Mouse (Mus musculus) hindlimb bud, embryonic 11.5 days (tissue): ENCODE measurements around the gene Cpa1.

ENCODE experiments used
- DNase-seq: peaks from one replicate; pipeline ENCODE4 v3.0.0-alpha.2; 2012; ENCODE audit warnings: low read depth, low spot score; ENCODE audit errors: extremely low spot score

Gene Cpa1

DNA sequence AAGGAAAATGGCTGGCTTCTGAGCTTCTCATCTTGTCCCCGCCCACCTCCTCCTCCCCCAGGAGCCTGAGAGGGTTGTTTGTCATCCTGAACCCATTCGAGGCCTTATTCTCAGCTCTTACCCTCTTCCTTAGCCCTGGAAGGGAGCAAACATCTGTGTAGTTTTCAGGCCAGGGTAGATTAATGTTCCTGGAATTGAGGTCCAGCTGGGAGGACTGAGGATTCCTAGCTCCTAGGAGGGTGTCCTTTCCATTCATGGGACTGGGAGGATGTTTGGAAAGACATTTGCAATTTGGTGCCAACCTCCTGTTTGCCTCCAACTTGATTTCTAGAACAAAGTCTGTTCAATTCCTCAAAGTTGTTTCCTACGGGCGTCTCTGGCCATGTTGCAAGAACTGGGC is 18.4 kb upstream of the Cpa1 start:
- DNase-seq, result no peak

DNA sequence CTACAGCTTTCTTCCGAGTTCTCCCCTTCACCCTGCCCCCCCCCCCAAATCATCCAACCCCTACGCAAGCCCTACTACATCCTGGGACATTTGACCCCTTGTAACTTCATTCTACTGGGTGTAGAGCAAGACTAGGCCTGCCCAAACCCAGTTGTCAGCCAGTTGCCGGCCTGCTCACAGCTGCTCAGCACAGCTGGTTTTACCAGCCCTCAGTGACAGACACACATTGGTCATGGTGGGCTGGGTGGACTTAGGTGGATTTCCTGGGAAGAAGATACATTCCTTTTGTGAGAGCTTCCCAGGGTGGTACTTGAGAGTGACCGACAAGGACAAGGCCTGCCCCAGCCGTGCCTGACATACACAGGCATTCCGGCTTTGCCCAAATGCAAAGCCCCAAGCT is 18.0 kb upstream of the Cpa1 start:
- DNase-seq, result no peak

DNA sequence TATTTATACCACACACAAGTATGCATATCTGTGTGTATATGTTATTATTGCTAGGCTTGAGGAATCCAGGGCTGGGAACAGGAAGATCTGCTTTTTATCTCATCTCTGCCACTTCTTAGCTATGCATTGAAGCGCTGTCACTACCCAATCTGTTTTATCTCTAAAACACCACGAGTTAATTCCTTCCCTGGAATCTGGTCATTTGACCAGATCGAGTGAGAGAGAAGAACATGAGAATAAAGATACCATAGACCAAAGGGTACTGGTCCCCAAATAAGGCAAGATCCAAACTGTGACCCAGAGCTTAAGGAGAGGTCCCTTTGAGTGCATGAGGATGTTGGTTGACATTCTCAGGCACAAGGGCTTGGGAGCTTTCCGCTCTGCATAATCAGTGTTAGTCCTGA is 17.0 kb upstream of the Cpa1 start:
- DNase-seq, result no peak

DNA sequence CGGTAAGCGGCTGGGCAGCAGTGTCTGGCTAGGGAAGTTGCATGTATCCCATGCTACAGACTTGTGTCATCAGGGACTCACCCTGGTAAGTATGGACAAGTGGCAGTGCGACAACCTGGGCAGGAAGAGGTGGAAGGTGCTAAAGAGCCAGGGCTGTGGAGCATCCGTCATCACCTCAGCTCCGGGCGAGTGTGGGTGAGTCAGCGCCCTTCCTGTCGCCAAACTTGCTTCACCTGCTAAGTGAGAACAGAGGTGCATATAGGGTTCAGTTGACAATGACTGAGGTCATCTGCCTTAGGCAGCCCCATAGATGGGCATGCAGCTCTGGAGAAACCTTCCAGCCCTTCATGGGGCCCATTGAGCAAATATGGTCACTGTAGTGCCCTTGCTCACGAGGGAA is 14.3 kb upstream of the Cpa1 start:
- DNase-seq, result no peak

DNA sequence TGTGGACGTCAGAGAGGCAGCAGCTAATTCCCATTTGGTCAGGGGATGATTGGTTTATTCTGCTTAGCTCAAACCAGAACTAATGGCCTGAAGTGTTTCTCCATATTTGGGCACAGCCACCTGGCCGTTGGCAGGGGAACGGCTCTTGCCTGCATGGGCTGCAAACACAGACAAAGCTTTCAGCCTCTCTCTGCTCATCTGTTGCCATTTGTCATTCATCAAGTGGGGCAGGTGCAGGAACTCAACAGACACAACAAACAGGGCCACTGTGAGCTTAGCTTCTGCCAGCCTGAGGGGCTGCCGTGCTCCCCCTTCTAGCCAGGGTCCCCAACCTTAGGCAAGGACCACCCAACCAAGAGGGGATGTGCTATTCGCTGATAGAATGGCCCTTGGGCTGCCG is 10.9 kb upstream of the Cpa1 start:
- DNase-seq, result no peak

DNA sequence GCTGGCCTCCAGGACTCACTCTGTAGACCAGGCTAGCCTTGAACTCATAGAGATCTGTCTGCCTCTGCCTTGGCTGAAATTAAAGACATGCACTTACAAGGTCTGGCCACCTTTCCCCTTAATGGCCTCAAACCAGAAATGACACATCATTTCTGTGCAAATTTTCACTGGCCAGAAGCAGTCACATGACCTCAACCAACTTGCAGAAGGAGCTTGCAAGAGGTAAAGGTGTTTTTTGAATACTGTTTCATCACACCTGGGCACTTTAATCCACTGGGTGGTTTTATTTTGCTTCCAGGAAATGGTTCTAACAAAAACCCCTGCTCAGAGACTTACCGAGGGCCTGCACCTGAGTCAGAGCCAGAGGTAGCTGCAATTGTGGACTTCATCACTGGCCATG is 9.0 kb upstream of the Cpa1 start:
- no peak for DNase-seq

DNA sequence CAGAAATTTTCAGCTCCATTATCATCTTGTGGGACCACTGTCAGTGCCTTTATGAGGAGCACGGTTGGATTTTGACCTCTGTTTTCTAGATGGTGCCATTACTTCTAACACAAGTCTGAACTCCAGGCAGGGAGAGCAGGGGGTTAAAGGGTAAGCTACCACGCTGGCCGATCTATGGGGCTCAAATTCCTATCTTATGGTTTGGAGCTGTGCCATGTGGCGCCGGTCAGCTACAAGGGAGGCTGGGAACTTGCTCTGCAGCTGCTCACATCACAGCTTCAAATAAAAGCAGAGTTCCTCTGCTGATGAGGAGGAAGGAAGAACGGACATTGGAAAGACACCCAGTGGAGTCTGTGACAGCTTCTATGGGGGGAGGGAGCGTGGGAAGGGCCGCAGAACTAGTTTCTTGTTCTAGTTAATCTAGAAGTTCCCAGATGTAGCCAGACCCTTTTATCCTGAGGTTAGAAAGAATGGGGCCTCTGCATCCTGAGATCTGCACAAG is 3.6 kb upstream of the Cpa1 start:
- no peak for DNase-seq

DNA sequence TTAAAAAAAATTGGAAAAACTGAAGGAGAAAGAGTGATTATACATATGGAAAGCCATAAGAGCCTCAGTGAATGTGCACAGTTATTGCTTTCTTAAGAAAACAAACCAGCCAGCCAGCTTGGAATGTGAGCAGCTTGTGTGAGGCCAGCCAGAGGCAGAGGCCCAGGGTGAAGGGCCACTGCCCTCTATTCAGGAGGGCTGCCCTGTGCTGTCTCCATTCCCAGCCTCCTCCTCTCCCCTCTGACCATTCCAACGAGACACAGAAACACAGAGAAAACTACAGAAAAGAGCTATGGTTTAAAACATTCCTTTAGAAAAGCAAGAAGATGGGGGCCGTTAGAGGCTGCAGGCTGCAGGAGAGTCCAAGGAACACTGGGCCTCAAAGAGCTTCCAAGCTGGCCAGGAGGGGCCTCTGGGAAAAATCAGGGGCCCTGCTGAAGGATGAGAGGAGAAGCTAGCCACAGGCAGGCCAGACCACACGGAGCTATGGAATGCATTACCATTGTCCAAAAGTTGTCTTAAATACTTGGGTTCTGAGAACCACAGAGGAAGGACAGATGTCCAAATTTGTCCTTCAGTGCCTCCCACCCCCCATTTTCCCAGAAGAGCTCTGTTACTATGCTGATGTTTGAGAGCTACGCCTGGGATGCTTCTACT is 2.7 kb upstream of the Cpa1 start:
- DNase-seq, result no peak

DNA sequence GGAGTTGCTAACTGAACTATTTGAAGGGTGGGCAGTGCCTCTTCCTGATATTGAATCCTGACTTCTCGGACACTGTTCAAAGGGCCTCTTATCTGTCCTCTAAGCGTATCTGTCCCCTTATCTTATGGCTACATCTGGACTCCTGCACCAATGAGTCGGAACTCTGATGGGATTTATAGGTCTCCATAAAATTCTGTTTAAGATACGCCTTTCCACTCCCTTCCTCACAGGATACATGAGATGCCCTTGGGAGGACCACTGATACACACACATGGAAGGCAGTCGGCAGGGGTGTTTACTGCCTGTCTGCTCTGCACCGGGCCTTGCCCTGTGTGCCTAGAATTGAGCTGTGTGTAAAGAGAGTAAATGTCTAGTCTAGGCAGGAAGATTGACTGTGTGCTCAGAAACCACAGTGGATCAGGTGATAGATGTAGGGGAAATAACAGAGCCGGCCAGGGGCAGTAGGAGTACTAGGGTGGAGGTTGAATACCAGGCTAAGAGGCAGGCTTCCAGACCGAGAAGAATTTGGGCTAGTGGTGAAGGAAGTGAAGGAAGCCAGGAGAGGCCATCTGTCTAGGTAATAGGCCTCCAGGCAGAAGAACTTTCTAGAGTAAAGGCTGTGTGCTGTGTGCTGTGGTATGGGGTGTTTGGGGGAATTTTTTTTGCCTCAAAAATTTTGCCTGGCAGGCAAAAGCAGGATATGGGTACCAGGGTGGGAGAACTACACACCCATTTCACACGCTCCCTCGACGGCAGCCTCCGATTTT is 4.9 kb downstream of the Cpa1 start:
- DNase-seq, result no peak

DNA sequence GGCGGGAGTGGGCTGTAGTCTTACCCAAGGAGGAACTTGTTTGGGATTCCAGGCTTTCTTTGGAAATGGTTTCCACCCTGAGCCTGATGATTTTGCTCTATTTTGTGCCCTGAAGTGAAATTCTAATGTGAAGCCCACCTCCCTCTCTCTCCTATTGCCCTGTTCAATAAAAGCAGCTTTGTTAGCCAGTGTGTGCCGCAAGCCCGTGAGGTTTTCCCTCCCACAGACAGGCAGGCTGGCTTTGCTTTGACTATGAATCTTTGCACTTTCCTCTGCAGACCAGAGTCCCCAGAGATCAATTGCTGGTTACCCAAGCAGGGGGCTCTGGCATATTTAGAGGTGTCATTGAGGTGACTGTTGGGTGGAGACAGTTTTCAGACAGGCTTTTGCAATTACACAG is 5.4 kb downstream of the Cpa1 start:
- no peak for DNase-seq

DNA sequence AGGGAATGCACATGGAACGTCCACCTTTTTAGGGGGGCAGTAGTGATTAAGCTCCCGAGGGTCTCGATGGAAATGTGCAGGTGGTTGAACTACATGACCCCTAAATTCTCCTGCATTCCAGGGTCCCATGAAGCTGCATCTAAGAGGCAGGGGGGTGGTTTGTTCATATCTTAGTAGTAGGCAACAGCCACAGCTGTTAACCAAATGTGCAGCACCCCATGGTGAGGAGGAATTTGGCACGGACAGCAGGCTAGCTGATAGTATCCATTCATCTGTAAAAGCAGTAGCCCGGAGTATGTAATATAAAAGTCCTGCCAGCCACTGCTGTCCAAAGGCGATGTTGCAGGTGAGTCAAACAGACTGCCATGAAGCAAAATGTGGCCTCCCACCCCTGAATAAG is 6.4 kb downstream of the Cpa1 start:
- no peak for DNase-seq

DNA sequence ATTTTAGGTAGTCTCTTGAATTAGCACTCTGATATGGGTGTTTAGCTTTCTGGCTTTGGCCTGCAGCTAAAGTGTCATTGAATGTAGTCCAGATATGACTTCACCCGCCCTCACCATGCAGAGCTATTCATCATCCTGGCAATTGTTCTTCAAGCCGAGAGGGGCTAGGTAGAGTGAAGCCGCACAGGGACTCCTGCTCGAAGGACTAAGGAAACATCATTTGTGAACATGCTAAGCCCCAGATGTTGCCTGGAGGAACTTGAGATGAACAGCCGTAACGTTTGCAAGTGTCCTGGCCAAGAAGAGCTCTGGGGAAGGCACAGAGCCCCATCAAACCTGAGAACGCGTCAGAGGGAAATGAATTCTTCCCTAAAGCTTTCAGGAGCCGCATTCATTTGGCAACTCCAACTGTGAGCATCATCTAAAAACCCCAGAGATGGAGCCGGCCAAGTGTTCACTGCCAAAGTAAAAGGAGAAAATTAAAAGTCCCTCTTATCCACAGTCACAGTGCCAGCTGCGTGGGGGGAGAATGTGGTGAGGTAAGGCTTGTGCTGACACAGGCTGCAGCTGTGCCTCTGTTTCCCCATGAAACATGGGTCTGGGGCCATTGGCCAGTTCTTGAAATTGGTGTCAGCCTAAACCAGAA is 10.8 kb downstream of the Cpa1 start:
- no peak for DNase-seq

DNA sequence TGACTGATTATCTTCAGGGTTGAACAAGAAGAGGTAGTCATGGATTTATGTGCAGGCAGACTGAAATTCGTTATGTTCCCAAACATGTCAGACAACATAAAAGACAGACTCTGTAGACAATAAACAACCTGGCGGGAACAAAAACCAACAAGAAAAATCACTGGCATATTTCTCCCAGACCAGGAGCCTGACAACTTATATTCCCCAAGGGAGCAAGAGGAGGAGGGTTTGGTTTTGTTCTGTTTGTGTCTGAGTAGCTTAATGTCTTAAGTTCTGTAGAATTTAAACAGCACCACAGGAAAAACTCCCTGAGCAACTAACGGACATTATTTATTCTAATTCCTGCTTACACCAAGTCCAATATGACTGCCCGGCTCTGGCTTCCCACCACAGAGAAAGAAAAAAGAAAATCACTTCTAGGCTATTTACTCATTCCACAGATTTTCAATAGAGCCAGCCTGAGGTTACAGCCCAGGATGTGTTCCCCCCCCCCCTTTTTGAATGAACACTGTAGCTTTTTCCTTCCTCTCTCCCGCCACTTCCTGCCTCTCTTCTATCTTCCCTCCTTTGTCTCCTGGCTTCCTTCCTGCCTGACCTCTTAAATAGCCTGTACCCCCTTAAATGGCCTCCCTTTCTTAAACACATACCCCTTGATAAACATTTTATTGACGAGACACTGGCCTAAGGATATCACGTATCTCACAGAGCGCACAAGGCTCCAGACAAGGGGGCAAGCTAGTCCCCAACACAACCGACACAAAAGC is 13.6 kb downstream of the Cpa1 start:
- DNase-seq, result no peak

DNA sequence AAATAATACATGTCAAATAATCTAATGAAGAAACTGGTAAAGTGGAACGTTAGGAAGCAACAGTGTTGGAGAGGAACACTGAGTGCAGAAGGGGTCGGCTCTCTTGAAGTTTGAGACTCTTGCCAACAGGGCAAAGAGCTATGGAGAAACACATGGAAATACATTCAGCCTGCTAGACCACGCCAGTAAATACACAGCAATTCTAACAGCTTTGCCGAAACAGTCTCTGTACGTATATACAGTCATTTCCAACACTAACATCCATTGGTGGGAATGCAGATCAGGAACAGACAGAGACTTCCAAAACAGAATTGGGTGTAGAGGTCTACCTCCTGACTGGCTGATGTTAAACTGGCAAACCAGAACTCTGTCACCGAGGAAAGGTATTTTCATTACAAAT is 14.5 kb downstream of the Cpa1 start:
- no peak for DNase-seq

DNA sequence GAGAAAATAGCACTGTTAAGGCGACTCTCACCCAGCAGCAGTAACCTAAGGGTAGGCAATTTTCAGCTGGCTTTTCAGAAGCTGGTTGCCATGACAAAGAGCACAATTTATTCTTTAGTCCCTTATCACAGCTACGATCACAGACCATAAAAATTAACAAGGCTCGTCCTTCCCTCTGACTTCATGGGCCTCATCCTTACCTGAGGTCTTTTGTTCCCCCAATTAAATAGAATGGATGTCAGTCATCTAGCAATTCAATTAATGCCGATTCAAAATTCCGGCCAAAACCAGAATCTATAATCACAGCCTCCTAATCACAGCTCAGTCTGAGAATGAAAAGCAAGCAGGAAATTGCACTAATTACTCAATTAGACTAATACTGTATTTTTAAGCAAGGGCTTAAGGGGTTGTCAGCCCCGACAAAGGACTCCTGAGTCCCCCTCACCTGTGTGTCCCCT is 15.4 kb downstream of the Cpa1 start:
- DNase-seq, result no peak

DNA sequence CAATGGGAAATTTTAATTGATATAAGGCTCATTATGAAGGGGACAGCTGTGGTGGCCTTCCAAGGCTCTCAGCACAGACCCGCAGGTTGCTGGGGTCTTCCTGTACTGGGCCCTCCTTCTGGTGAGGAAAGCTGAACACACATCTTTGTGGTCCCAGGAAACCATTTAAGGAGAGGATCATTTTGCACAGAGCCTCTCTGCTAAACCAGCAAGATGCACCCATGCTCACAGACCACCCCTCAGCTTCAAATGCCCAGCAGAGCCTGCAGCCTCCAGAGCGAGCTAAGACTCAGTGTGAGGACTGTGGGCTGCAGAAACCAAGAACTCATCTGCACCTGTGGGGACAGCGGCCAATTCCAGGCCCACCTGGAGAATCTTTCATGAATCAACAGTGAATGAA is 15.9 kb downstream of the Cpa1 start:
- no peak for DNase-seq

DNA sequence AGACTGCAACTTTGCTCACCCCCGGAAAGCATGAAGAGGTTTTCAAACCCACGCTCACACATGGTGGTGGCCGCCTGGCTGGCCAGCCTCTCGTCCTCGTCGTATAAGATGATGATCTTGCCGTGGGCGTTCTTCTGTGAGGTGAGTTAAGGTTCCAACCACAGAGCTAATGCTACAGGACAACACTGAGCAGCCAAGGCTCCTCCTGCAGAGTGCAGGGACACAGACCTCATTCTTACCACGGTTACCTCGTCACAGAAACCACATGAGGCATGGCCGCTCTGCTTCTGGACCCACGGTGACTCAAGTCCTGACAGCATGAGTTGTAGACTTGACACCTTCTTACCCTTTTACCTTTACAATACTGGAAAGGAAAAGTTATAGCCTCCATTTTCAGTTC is 18.3 kb downstream of the Cpa1 start:
- no peak for DNase-seq

DNA sequence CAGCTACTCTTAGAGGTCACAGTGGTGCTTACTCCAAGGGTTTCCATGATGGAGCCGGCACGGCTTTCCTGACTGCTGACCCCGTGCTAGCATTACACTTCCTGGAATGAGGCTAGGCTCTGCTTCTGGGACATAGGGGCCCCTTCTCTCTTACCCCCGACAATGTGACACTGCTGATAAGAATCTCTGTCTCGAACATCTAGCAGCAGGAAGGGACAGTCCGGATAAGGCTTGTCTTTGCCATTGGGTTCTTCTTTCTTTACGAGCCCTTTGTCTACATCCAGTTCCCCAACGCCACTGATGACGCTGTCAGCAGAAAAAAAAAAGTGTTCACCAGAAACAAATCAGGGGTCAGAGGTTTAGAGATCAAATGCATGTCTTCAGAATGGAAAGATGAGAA is 19.6 kb downstream of the Cpa1 start:
- DNase-seq, result no peak

DNA sequence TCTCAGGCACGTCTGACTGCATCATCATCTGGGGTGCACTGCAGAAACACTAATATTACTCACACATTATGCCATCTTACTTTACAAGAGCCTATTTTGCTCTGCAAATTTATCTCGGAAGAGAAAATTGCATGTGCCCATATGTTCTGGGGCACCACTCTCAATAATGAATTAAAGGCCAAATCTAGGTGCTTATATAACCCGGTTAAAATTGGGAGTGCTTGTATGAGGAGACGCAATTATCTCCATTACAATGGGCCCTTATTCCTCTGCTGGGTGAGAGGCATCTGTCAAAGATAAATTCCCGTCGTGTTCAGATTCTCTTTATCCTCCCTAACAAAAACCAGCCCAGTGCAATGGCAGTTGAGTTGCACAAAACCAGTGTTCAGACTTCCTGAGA is 25.8 kb downstream of the Cpa1 start:
- no peak for DNase-seq

DNA sequence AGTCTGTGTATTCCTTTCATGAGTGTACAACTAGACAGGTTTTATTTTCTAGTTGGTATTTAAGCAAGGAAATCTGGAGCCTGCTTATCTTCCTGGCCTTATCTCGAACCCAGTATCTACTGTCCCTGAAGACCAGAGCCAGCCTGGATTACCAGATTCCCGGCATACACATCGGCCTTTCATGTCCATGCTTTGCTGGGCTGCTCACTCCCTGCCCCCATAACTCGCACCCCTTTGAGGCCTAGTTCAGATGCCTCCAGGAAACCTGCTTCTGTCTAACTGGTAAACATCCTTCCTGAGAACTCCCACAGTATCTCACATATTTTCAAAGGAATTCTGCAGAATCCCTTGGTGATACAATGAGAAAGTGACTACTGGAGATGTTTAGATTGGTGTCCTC is 26.3 kb downstream of the Cpa1 start:
- no peak for DNase-seq

DNA sequence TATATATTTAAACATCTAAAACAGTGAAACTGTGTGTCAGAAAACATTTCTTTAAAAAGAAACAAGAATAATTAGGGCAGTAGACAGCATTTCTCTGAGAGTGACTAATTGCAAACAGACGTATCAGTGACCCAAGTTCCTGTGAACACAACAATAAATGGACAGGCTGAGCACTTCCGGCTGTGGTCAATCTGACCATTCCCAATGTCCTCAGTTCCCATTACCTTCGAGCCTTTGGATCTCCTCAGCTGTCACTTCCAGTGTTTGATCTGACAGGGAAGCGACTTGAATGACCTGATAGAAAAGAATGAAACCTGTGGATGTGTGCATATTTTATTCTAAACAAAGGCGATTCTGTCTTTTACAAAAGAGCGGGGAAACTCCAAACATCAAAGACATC is 27.0 kb downstream of the Cpa1 start:
- no peak for DNase-seq
